Mouse (Mus musculus) midbrain, embryonic 11.5 days (tissue): ENCODE measurements around the gene Pramef8. TPM values are rescaled to one million over a fixed set of nuclear protein-coding genes. Genes with fewer than 3 reads are reported as not detected.
"Not testable (repeated sequence)": the region's sequence is repeated elsewhere in the genome, so short reads cannot be mapped to it uniquely, and the experiment has no call there.

Experiments used
- ATAC-seq: fragments of 200-750 bp; cut with Nextera tagmentation; 2 replicates; pipeline ENCODE4 v1.8.0; 2017; ENCODE audit warnings: moderate TSS enrichment, moderate library complexity; ENCODE audit not compliant: low FRiP score
- DNase-seq: peaks from one replicate; pipeline ENCODE4 v3.0.0; 2015; ENCODE audit warnings: low spot score; ENCODE audit errors: missing footprints
- H3K27ac ChIP-seq: fragments of 300-500 bp; sonication (generic); 2 replicates; pipeline ENCODE4 v1.5.1; 2014; ENCODE audit warnings: low read depth, low read length
- H3K27me3 ChIP-seq: fragments of 300-500 bp; sonication (generic); 2 replicates; pipeline ENCODE4 v1.6.1; 2014; ENCODE audit warnings: mild to moderate bottlenecking, low read length, moderate library complexity, mixed read lengths; ENCODE audit not compliant: control insufficient read depth, insufficient read depth
- H3K36me3 ChIP-seq: fragments of 300-500 bp; sonication (generic); 2 replicates; pipeline ENCODE4 v1.6.1; 2014; ENCODE audit warnings: mild to moderate bottlenecking, low read length, moderate library complexity, mixed read lengths; ENCODE audit not compliant: control insufficient read depth, insufficient read depth
- H3K4me1 ChIP-seq: fragments of 300-500 bp; sonication (generic); 2 replicates; pipeline ENCODE4 v1.6.1; 2014; ENCODE audit warnings: low read length; ENCODE audit not compliant: control insufficient read depth, insufficient read depth
- H3K4me2 ChIP-seq: fragments of 300-500 bp; sonication (generic); 2 replicates; pipeline ENCODE4 v1.6.1; 2014; ENCODE audit warnings: mild to moderate bottlenecking, moderate library complexity
- H3K4me3 ChIP-seq: fragments of 300-500 bp; sonication (generic); 2 replicates; pipeline ENCODE4 v1.5.1; 2014; ENCODE audit warnings: low read depth, low read length
- H3K9ac ChIP-seq: fragments of 300-500 bp; sonication (generic); 2 replicates; pipeline ENCODE4 v1.6.1; 2014; ENCODE audit warnings: low read length
- H3K9me3 ChIP-seq: fragments of 300-500 bp; sonication (generic); 2 replicates; pipeline ENCODE4 v1.6.1; 2016; ENCODE audit warnings: low read length; ENCODE audit not compliant: control insufficient read depth
- WGBS: fragments of 180-500 bp; shearing (Covaris S2); extraction: QIAGEN DNeasy Blood & Tissue Kit; methylation state at CpG from one replicate; pipeline ENCODE4 v1.1.7; 2014; 5-methylcytosine and 5-hydroxymethylcytosine counted together
- polyA plus RNA-seq: library from polyadenylated mRNA; unstranded; fragments of >200 nt; fragmentation: Nextera tagmentation; extraction: Ambion mirVana; gene quantifications from 2 replicates; pipeline ENCODE4 v1.2.1, GENCODE M21; 2014

Pramef8 gene
- polyA plus RNA-seq, 1 experiment from 2014 or later = 15.6 TPM

DNA sequence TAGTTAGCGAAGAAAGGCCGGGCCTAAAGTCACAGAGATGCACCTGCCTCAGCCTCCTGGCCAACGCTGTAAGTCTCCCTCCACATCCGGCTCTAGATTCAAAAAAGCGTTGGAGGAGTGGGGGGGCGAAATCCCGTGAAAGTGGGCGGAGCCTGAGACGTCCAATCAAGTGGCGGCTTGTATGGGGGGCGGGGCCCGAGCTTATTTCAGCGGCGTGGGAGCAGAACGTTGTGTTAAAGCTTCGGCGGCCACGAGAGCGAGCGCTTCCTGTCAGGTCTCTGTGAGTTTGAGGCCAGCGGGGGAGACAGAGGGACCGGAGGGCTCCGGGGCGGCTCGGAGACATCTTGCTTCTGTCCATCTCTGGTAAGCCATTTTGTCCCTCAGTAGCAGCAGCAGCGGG is 18.0 kb upstream of the Pramef8 start, which contains the start of gene Pramel1:
Gene Pramel1 (plus strand): TSS at position 248 of the 400 bp plus-strand sequence.
- DNase-seq (no peak), ATAC-seq (no peak)
- no peak within 1 kb of the TSS for H3K4me3 ChIP-seq
- no peak within 1 kb of the TSS for H3K27ac ChIP-seq
- H3K9ac ChIP-seq = no peak within 1 kb of the TSS
- 81% methylated on average over 26 of the region's 26 CpGs for WGBS
- no peaks in the 10 kb centered on the region; the same call in 1 of the 2 replicates for H3K27me3 ChIP-seq
- no peak within 1 kb of the TSS for H3K4me2 ChIP-seq
- no peaks in the 10 kb centered on the region; the same call in 1 of the 2 replicates for H3K9me3 ChIP-seq
- H3K36me3 ChIP-seq = no peaks in the 10 kb centered on the region
- H3K4me1 ChIP-seq = no peaks in the 10 kb centered on the region

DNA sequence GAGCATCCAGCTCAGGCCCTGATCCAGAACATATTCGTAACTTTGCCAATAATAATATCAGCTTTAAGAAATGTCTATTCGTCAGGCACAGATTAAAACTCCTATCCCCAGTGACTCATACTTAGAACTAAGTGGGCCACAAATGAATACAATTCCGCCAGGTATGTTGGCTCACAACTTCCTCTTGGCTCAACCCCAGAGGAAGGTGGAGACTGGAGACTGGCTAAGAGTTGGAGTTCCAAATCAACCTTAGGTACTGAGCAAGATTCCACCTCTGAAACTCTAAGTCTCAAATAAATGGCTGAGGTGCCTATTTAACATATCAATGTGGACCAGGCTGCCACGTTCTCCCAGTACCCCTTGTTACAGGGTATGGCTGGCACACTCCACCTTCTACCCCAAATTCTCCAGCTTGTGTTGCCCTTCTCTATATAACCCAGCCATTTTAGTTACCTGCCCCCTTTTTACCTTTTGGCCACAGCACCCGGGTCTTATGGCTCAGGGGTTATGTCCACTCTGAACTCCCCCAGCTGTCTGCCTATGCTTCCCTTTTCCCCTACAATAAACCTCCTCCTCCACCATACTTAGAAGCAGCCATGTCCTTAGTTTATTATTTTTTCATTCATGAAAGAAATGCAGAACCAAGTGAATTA is 534 bp upstream of the Pramef8 start:
- 75% methylated on average over 5 of the region's 5 CpGs for WGBS

DNA sequence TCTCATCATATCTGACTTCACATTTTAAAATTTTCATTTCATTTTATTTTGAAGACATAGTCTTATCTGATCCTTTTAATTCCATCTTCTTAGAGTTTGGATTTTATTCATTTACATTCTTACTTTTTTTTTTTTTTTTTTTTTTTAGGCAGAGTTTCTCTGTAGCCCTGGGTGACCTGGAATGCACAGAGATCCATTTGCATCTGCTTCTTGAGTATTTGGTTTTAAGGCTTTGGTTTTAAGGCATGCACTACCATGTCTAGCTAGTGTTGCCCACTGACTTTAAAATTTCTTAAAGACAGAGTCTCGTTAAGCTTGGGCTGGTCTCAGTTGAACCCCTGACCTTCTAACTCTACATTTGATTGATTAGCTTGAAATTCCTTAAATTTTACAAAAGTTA is 1.4 kb downstream of the Pramef8 start:
- H3K4me3 ChIP-seq = no peak overlapping the region
- H3K27me3 ChIP-seq = no peaks in the 10 kb centered on the region
- H3K9me3 ChIP-seq = peaks cover 3% of the 10 kb centered on the region; the same call in 1 of the 2 replicates
- no peak overlapping the region for H3K4me2 ChIP-seq
- no peak for DNase-seq
- WGBS = 90% methylated on average over 1 of the region's 1 CpGs
- no peak overlapping the region for H3K27ac ChIP-seq
- no peak for ATAC-seq
- peaks cover 2% of the 10 kb centered on the region; the same call in 1 of the 2 replicates for H3K4me1 ChIP-seq
- H3K36me3 ChIP-seq = peaks cover 19% of the 10 kb centered on the region
- H3K9ac ChIP-seq = no peak overlapping the region

More for the DNA sequence above, 534 bp upstream of the Pramef8 start:
- H3K27ac ChIP-seq = no peak overlapping the region
- peaks cover 2% of the 10 kb centered on the region; the same call in 1 of the 2 replicates for H3K4me1 ChIP-seq
- no peaks in the 10 kb centered on the region for H3K27me3 ChIP-seq
- no peak for DNase-seq
- H3K36me3 ChIP-seq = peaks cover 6% of the 10 kb centered on the region; the same call in 1 of the 2 replicates
- peak overlapping the region; percentile 48 for H3K4me2 ChIP-seq
- peaks cover 3% of the 10 kb centered on the region; the same call in 1 of the 2 replicates for H3K9me3 ChIP-seq
- peak; percentile 22 for ATAC-seq
- H3K9ac ChIP-seq = peak overlapping the region; percentile 66
- peak overlapping the region; percentile 46 for H3K4me3 ChIP-seq

DNA sequence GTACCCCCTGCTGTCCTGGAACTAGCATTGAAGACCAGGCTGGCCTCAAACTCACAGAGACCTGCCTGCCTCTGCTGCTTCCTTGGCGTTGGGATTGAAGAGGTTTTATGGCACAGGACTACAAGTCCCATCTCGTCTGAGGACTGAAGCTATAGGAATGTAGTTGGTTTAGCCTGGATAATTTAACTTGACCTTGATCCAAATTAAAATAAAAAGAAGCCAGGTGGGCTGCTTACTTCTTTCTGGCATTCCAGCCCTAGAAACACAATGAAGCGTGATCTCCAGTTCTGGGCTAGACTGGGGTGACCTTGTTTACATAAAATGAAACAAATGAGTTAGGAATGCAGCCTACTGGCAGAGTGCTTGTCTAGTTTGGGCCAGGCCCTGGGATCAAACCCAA is 1.9 kb downstream of the Pramef8 start:
- peaks cover 3% of the 10 kb centered on the region; the same call in 1 of the 2 replicates for H3K9me3 ChIP-seq
- H3K4me3 ChIP-seq = no peak overlapping the region
- DNase-seq = no peak
- H3K36me3 ChIP-seq = peaks cover 24% of the 10 kb centered on the region
- peaks cover 2% of the 10 kb centered on the region; the same call in 1 of the 2 replicates for H3K4me1 ChIP-seq
- WGBS = 95% methylated on average over 3 of the region's 3 CpGs
- ATAC-seq = no peak
- H3K27me3 ChIP-seq = no peaks in the 10 kb centered on the region
- no peak overlapping the region for H3K27ac ChIP-seq
- H3K9ac ChIP-seq = no peak overlapping the region
- H3K4me2 ChIP-seq = no peak overlapping the region

DNA sequence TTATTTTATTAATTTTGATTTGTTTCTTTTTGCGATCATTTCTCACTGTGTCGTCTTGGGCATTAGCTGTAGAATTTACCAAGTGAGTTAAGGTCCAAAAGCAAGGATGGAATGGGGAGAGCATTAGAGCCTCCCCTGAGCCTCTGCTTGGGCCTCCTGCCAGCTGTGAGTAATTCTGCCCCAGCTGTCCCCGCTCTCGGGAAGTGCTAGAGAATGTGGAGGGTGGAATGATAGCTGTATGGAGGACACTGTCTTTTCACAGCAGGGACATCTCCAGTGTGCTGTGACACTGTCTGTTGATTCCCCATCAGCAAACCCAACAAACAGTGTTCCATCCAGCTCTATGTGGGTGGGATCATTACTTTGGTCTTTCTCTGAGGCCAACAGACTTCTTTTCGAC is 14.5 kb downstream of the Pramef8 start:
- not testable (repeated sequence) for H3K9me3 ChIP-seq, ATAC-seq, H3K4me1 ChIP-seq, H3K4me3 ChIP-seq, H3K36me3 ChIP-seq, H3K27ac ChIP-seq, DNase-seq, H3K9ac ChIP-seq, H3K27me3 ChIP-seq, H3K4me2 ChIP-seq
- 77% methylated on average over 4 of the region's 5 CpGs for WGBS

DNA sequence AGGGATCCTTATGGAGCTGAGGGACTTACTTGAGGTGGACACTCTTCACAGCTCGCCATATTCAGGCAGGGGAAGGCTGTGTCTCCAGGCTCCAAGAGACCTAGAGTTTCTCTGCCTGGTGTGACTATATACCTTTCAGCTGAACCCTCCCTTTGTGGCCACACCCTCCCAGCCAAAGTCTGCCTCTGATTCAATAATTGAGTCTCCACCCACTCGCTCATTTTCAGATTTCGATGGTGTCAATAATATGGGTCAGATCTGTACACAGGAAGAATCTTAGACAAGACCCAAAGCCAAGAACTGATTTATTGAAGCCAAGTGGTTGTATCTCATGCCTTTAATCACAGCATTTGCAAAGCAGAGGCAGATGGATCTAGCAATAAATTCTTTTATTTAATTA is 38.0 kb downstream of the Pramef8 start, which contains the start of gene Oog4:
Gene Oog4 (minus strand): TSS at position 101 of the 400 bp plus-strand sequence.
- Histone ChIP-seq H3K4me2 (no peak within 1 kb of the TSS), H3K27ac (no peak within 1 kb of the TSS), H3K36me3 (no peaks in the 10 kb centered on the region), H3K9me3 (no peaks in the 10 kb centered on the region), H3K9ac (no peak within 1 kb of the TSS), H3K4me3 (no peak within 1 kb of the TSS), H3K4me1 (no peaks in the 10 kb centered on the region), H3K27me3 (no peaks in the 10 kb centered on the region)
- 85% methylated on average over 3 of the region's 3 CpGs for WGBS
- DNase-seq = no peak
- no peak for ATAC-seq

Other genes with a start within 250 kb of the Pramef8 start
- gene Prdm2, start 199.4 kb upstream of the Pramef8 start, polyA plus RNA-seq = 14.2 and 14.7 TPM in 2 replicates
- 119 and 125 TPM in 2 replicates for gene Pdpn, start 112.9 kb upstream of the Pramef8 start, polyA plus RNA-seq
- 0.08 and 0.27 TPM in 2 replicates for gene Lrrc38, start 62.7 kb upstream of the Pramef8 start, polyA plus RNA-seq
- not detected in 2 replicates for gene Pramel1, start 18.0 kb upstream of the Pramef8 start, polyA plus RNA-seq
- gene Oog4, start 37.9 kb downstream of the Pramef8 start, polyA plus RNA-seq = not detected in 2 replicates
- not detected in 2 replicates for gene Gm13043, start 98.9 kb downstream of the Pramef8 start, polyA plus RNA-seq
- gene Gm13040, start 123.5 kb downstream of the Pramef8 start, polyA plus RNA-seq = not detected in 2 replicates
- not detected in 2 replicates for gene BC080695, start 139.3 kb downstream of the Pramef8 start, polyA plus RNA-seq
- gene Gm13057, start 139.3 kb downstream of the Pramef8 start, polyA plus RNA-seq = not detected in 2 replicates
- gene Gm13083, start 202.6 kb downstream of the Pramef8 start, polyA plus RNA-seq = not detected in 2 replicates
- not detected in 2 replicates for gene Gm13088, start 244.8 kb downstream of the Pramef8 start, polyA plus RNA-seq